Mouse (Mus musculus) bone marrow, adult 2 months (tissue): ENCODE results near the gene Chn2.

Source experiments
- CTCF ChIP-seq: fragments of 200-500 bp; IDR thresholded peaks from 2 replicates; pipeline ENCODE4 v1.5.1; 2011; ENCODE audit warnings: low read length, control low read depth; ENCODE audit not compliant: control insufficient read depth, insufficient read depth
- POLR2A ChIP-seq: fragments of 200-500 bp; IDR thresholded peaks from 2 replicates; pipeline ENCODE4 v1.6.1; 2011; ENCODE audit warnings: low read depth, mild to moderate bottlenecking, control low read depth, low read length, borderline replicate concordance; ENCODE audit not compliant: control insufficient read depth

DNA sequence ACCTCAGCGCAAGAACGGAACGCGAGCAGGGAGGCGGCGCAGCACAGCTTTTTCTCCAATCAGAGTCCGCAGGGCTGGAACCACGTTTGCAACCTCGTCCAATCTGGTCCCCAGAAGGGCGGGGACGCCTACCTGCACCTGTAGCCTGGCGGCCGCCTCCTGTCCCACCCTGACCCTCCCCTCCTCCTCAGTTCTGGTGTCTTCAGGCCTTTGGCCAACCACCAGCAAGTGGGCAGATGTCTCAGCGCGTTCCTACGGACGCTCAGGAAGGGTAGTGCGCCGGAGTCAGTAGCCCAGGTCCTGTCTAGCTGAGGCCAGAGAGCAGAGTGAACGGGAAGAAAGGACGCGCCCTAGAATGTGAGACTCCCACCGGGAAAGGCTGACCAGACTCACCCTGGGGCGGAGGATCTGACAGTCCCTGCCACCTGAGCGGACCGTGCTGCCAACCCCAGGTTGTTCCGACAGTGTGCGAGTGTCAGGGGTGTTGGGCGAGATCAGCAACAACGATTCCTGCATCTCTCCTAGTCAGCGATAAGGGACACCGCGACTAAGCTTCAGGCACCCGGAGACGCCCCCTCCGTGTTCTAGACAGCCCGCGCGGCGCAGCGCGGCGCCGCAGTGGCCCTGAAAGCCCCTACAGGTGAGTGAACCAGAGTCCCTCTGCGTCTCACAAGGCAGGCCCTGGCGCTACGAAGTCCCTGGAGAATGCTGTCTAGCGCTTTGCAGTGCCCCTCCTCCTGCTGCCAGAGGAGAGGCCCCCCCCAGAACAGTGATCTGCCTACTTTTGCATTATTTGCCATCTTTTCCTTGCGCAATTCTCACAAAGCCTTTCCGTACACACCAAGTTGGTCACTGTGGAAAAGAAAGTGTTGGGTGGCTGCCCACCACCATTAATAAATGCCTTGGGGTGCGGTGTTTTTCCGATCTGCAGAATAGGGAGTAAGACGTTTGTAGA, 287.6 kb downstream of the Chn2 start:
- TF ChIP-seq POLR2A, result no peak
- no peak for TF ChIP-seq CTCF
